Mouse (Mus musculus) adrenal gland, postnatal 10 days (tissue): ENCODE data around the gene Jazf1. TPM values are rescaled to one million over a fixed set of nuclear protein-coding genes. Genes with fewer than 3 reads are reported as not detected.

Experiments
- DNase-seq: peaks from one replicate; pipeline ENCODE4 v3.0.0; 2021; ENCODE audit warnings: mixed read lengths
- total RNA-seq, 2 experiments: library from RNA; stranded (reverse); gene quantifications; 2 replicates each; pipeline ENCODE4 v1.2.3; 2021

Gene Jazf1
- total RNA-seq, 2 experiments from 2014 or later = 5.0 to 5.4 TPM

DNA sequence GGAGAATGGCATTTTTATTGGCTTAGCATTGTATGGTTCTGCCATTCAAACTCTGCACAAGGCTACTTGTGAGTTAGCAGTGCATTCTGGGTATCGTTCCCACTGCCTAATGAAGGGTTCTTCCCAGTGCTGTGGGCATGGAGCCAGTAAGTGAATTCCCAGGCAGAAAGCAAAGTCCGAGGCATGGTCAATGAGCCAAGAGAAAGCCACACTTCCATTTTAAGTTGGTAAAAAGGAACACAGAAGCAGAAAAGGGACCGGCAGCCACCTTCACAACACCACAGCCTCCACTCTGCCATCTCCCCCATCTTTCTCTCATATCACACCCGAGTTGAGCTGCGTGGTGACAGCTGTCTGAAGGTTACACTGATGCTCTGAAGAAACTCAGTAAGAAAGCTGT, 217.4 kb downstream of the Jazf1 start:
- DNase-seq = peak; percentile 52

GRCm38 (mm10) chr6:52848199-52848598, 220.2 kb downstream of the Jazf1 start:
- DNase-seq = no peak

GRCm38 (mm10) chr6:52846314-52846713, 222.1 kb downstream of the Jazf1 start:
- DNase-seq = no peak

- no peak for DNase-seq
These were observed 223.7 kb downstream of the Jazf1 start for GRCm38 (mm10) chr6:52844741-52845140.

DNA sequence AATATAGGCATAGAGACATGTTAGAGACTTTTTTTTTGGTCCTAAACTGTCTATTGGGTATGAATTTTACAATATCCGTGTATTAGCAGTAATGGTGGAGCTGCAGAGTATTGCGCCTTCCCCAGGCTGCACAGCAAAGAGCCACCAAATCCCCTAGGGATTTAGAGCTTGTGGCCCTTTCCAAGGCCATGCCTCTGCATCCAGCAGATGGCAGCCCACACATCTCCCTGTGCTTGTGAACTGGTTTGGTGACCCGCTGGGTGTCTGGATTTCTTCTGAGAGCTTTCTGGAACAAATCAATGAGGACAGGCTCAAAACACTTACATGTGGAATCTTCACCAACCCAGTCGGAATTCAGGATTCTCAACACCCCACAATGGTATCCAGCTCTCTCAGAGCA, 225.4 kb downstream of the Jazf1 start:
- peak; percentile 28 for DNase-seq

DNA sequence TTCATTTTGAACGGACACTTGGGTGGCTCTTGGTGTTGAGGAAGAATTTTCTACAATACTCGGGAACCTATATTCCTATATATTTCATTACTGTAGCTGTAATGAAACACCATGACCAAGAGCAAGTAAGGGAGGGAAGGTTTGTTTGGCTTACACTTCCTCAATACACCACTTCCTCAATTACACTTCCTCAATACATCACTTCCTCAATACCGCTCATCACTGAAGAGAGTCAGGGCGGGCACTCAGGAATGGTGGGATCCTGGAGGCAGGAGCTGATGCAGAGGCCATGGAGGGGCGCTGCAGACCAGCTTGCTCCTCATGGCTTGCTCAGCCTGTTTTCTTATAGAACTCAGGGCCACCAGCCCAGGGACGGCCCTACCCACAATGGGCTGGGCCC, 225.8 kb downstream of the Jazf1 start:
- no peak for DNase-seq

DNA sequence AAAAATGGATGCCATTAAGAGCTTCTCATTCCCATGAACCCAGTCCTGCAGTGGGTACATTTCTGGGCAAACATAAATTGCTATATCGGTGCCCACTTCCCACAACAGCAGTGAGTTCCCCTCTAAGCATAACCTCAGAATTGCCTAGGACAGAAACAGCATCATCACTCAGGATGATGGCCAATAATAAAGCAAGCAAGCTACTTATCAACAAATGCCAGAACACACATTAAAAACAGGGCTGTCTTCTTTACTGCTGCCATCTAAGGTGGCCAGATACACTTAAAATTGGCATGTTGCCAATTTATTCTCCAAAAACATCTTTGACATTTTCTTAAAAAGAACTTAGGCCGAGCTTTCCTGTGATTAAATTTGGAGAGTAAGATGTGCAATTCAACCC, 226.8 kb downstream of the Jazf1 start:
- no peak for DNase-seq

DNA sequence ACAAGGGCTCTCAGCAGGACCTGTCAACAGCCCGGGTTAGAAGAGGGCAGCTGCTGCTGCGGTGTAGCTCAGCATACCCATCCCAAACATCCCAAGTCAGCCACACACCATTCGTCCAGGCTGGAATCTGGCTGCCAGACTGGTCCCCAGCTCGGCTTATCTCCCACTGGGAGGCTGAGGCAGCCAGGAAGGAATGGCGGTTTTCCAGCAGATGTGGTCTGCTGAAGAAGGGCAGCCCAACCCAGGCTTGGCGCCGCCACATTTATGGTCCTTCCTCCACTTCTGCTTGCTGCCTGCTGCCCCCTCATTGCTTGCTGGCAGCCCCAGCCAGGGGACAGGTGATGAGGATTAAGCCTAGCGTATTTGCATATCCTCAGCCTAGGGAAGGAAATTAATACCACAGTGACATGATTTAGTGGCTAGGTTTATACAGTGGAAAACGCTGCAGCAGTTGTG, 227.8 kb downstream of the Jazf1 start:
- DNase-seq = no peak

DNA sequence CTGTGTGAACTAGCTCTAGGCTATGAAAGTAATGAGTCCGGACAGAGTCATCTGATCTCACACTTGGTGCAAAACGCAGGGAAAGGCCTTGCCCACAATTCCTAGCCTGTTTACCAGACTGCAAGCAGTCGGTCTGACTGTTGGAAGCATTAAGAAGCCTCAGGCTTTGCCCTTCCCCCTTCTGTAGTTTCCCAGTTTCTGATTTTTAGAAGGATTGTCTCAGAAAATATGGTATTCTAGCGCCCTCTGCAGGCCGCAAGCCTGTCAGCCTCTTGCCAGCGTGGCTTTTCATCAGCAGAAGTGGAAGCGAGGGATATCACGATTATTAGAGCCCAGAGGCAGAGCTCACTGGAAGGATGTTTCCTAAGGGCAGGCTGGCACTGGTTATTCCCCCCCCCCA, 229.7 kb downstream of the Jazf1 start:
- peak; percentile 89 for DNase-seq

DNA sequence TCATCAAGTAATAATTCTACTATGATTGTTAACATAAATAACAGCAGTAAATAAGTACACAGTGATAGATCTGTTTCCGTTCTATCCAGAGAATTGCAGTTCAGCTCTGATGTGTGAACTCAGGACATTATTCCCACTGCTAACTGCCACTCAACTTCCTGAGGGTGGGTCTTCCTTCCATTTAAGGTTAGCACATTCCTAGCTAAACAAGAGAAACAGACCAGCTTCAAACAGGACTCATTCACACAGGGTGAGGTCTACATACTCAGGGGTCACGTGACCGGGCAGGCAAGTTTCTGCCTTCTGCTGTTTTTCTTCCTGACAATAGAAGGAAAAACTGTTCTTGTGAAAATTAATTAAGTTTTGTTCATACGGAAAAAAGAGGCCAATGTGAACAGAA, 230.6 kb downstream of the Jazf1 start:
- DNase-seq = no peak

- no peak for DNase-seq
These were observed 232.1 kb downstream of the Jazf1 start for GRCm38 (mm10) chr6:52836201-52836950.

GRCm38 (mm10) chr6:52827752-52828277, 240.6 kb downstream of the Jazf1 start:
- no peak for DNase-seq

DNA sequence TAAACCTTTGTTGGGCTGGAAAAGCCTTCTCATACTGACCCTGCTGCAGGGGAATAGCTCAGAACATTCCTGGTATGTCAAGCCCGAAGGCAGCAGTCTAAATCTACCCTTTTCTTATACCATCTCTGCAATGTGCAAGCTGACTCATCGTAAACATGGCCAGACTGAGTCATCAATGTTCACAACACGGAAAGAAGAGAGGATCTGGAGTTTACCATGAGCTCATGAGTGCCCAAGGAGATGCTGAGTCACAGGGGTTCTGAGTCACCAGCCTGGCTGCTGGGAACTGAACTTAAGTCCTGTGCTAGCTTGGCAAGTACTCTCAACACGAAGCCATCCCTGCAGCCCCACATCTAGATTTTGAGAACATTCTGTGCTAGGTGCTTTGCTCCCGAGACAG, 242.9 kb downstream of the Jazf1 start:
- DNase-seq = peak; percentile 75

DNA sequence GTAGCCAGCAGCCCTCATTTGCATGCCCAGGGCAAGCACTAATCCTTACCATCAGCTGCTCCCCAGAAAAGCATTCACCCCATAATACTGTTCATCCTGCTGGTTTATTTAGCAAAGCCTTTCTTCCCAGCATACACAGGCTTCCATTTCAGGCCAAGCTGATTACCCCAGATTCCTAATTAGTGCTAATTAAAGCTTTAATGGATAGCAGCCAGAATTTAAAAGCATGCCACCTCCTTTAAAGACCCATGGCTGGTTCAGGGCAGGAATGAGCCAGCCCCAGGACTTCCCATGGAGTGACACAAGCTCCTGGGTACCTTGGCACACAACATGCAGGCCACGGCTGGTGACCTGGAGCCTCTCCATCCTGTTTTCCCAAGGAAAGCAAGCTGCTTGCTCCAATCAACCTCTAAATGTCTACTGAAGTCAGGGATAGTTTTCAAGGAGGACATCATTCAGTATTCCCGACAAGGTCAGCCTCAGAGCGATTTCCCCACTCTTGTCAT, 243.4 kb downstream of the Jazf1 start:
- peak; percentile 30 for DNase-seq

- DNase-seq = no peak
These were observed 245.4 kb downstream of the Jazf1 start for GRCm38 (mm10) chr6:52823064-52823463.

DNA sequence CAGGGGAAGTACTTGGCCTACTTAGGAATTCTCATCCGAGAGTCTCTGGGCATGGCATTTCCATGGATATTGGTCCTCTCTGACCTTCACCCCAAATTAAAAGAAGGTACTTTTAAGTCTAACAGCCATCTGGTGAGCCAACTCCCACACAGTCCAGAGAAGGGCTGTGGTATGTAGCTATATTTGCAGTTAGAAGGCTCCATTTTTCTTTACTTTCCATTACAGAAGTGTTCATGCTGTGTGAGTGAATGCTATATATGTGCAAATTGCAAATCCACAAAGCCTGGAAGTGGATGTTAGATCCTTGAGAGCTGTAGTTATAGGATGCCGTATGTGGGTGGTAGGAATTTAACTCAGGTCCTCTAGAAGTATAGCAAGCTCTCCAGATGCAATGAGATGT, 245.8 kb downstream of the Jazf1 start:
- DNase-seq = no peak

DNA sequence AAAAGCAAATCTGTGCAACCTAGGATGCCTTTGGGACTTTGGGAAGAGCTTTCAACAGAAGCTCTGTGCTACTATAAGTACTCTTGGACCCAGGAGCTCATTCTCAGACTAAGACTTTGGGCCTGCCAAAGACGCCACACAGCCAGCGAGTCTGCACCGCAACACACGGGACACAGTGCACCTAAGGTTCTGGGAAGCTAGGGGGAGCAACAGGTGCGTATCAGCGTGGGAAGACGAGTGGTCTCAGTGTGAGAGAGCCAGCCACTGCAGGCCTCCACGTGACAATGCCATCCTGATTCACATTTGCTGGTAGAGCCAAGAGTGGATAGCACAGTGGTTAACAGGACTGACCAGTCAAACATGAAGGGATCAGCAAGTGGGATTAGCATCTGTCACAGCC, 249.1 kb downstream of the Jazf1 start:
- no peak for DNase-seq

GRCm38 (mm10) chr6:52818041-52818440, 250.4 kb downstream of the Jazf1 start:
- DNase-seq = no peak

DNA sequence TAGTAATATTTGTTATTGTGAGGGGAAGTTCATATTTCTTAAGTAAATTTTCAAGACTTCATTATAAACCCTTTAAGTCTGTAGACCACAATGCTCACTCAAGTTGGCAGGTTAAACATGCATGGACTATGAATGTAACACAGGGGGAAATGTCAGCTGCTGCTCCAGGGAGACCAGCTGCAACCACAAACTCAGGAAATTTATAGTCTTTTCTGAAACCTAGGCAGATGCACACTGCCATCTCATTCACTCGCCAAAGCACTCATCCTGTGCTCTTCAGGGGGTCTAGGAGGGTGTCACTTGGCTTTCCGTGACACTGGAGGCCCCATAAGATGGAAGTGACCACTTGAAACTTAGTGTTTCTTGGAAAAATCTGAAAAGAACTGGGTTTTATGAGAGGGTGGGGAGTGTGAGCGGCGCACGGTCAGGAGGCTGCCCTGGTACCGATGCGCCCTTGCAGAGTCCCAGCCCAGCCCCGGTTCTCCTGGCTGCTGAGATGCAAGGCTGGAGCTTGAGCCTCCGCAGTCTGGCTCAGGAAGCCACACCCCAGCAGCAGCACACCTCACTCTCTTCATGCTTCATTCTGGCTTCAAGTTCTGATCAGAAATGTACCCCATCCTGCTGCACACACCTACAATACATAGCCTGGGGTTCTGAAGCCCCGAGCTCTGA, 251.1 kb downstream of the Jazf1 start:
- no peak for DNase-seq

- no peak for DNase-seq
These were observed 263.1 kb downstream of the Jazf1 start for GRCm38 (mm10) chr6:52805237-52805856.

DNA sequence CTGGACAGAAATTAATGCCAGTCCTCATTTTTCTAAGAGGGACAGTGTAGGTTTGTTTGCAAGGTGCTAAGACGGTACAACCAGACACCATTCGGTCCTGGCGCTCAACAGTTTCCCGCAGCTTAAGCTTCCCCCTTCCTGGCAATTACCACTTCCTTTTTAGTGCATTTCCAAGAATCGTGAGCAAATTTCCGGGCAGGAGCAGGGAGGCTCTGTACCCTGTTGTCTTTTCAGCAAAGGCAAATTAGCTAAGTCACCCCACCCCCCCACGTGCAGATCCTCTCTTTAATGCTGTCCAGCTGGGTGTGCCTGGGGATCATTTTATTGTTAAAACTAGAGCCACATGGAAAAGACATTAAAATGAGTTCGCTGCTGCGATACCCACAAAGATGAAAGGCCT, 266.2 kb downstream of the Jazf1 start:
- DNase-seq = peak; percentile 12

DNA sequence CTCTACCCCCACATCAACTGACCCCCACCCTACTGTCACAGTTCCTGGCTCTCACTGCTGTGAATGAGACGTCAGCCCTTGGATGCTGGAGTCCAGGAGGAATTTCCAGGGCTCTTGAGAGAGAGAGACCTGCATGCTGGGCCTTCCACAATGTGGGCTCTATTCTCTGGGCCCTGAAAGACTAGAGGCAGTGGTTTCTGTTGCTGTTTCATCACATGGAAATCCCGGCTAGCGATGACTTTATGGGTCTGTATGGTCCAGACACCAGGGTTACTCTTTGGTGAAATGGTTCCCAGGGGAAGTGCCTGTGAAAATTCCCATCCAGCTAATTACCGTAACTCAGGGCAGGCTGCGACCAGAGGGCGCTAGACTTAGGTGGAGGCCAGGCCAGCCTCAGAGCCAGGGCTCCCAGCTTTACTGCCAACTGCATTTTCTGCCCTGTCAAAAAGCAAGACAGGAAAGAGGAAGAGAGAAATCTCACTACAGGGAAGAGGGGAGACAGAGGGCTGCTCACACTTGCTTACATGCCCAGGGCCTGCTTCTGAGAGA, 271.1 kb downstream of the Jazf1 start:
- DNase-seq = no peak

- no peak for DNase-seq
These were observed 271.7 kb downstream of the Jazf1 start for GRCm38 (mm10) chr6:52796691-52797090.
